Mouse (Mus musculus) midbrain, embryonic 16.5 days (tissue): ENCODE results near the gene Ldhc. TPM values are rescaled to one million over a fixed set of nuclear protein-coding genes. Genes with fewer than 3 reads are reported as not detected.

ENCODE experiments used
- ATAC-seq: fragments of 200-750 bp; cut with Nextera tagmentation; 2 replicates; pipeline ENCODE4 v1.8.0; 2017; ENCODE audit warnings: moderate TSS enrichment
- H3K27ac ChIP-seq: fragments of 300-500 bp; sonication (generic); 2 replicates; pipeline ENCODE4 v1.5.1; 2014; ENCODE audit warnings: mild to moderate bottlenecking, low read length, mixed read lengths
- H3K27me3 ChIP-seq: fragments of 300-500 bp; sonication (generic); 2 replicates; pipeline ENCODE4 v1.6.1; 2014; ENCODE audit warnings: low read depth, low read length, mixed read lengths; ENCODE audit not compliant: control insufficient read depth, insufficient read depth
- H3K36me3 ChIP-seq: fragments of 300-500 bp; sonication (generic); 2 replicates; pipeline ENCODE4 v1.6.1; 2014; ENCODE audit warnings: mild to moderate bottlenecking, low read length, moderate library complexity, mixed read lengths; ENCODE audit not compliant: control insufficient read depth, insufficient read depth
- H3K4me1 ChIP-seq: fragments of 300-500 bp; sonication (generic); 2 replicates; pipeline ENCODE4 v1.6.1; 2014; ENCODE audit warnings: mild to moderate bottlenecking, low read length, mixed read lengths; ENCODE audit not compliant: control insufficient read depth, insufficient read depth
- H3K4me2 ChIP-seq: fragments of 300-500 bp; sonication (generic); 2 replicates; pipeline ENCODE4 v1.6.1; 2014; ENCODE audit warnings: mild to moderate bottlenecking, low read length, mixed read lengths
- H3K4me3 ChIP-seq: fragments of 300-500 bp; sonication (generic); 2 replicates; pipeline ENCODE4 v1.5.1; 2014; ENCODE audit warnings: low read depth, mild to moderate bottlenecking, low read length, moderate library complexity, mixed read lengths
- H3K9ac ChIP-seq: fragments of 300-500 bp; sonication (generic); 2 replicates; pipeline ENCODE4 v1.6.1; 2014; ENCODE audit warnings: low read depth, low read length, mixed read lengths
- H3K9me3 ChIP-seq: fragments of 300-500 bp; sonication (generic); replicated peaks from 2 replicates; pipeline ENCODE4 v1.6.1; 2014; ENCODE audit warnings: mild to moderate bottlenecking, low read length, mixed read lengths; ENCODE audit not compliant: control insufficient read depth, poor library complexity, severe bottlenecking
- WGBS: fragments of 180-500 bp; shearing (Covaris S2); extraction: QIAGEN DNeasy Blood & Tissue Kit; methylation state at CpG from one replicate; pipeline ENCODE4 v1.1.7; 2014; 5-methylcytosine and 5-hydroxymethylcytosine counted together
- polyA plus RNA-seq: library from polyadenylated mRNA; unstranded; fragments of >200 nt; fragmentation: Nextera tagmentation; extraction: Ambion mirVana; gene quantifications from 2 replicates; pipeline ENCODE4 v1.2.1, GENCODE M21; 2015

The Ldhc gene
- polyA plus RNA-seq, 1 experiment from 2014 or later: 0.33 TPM

- Histone ChIP-seq H3K27me3 (no peaks in the 10 kb centered on the region), H3K4me2 (no peak overlapping the region), H3K9me3 (no peaks in the 10 kb centered on the region), H3K4me1 (peaks cover 11% of the 10 kb centered on the region), H3K36me3 (no peaks in the 10 kb centered on the region), H3K27ac (no peak overlapping the region), H3K9ac (no peak overlapping the region), H3K4me3 (no peak overlapping the region)
- ATAC-seq: no peak
- WGBS: 76% methylated on average over 5 of the region's 5 CpGs
Measured at GRCm38 (mm10) chr7:46839861-46840260, 21.1 kb upstream of the Ldhc start.

- Histone ChIP-seq H3K27me3 (no peaks in the 10 kb centered on the region), H3K4me3 (no peak overlapping the region), H3K36me3 (no peaks in the 10 kb centered on the region), H3K9ac (no peak overlapping the region), H3K4me1 (peaks cover 15% of the 10 kb centered on the region), H3K27ac (no peak overlapping the region), H3K9me3 (no peaks in the 10 kb centered on the region), H3K4me2 (no peak overlapping the region)
- 48% methylated on average over 4 of the region's 4 CpGs for WGBS
- ATAC-seq: no peak
Measured at GRCm38 (mm10) chr7:46840326-46840725, 20.7 kb upstream of the Ldhc start.

GRCm38 (mm10) chr7:46840787-46841525 is 20.0 kb upstream of the Ldhc start, which contains the start of gene Ldha:
TSS of gene Ldha (plus strand) at chr7:46841475.
- Histone ChIP-seq H3K4me3 (no peak within 1 kb of the TSS), H3K9ac (no peak within 1 kb of the TSS), H3K9me3 (no peaks in the 10 kb centered on the region), H3K27me3 (no peaks in the 10 kb centered on the region), H3K4me1 (peaks cover 15% of the 10 kb centered on the region), H3K27ac (no peak within 1 kb of the TSS), H3K4me2 (no peak within 1 kb of the TSS), H3K36me3 (no peaks in the 10 kb centered on the region)
- 36% methylated on average over 6 of the region's 6 CpGs for WGBS
- ATAC-seq: no peak

GRCm38 (mm10) chr7:46842278-46842677 is 18.7 kb upstream of the Ldhc start:
- Histone ChIP-seq H3K36me3 (no peaks in the 10 kb centered on the region), H3K27ac (no peak overlapping the region), H3K4me1 (peaks cover 16% of the 10 kb centered on the region), H3K4me3 (no peak overlapping the region), H3K4me2 (no peak overlapping the region), H3K9ac (no peak overlapping the region), H3K9me3 (no peaks in the 10 kb centered on the region), H3K27me3 (no peaks in the 10 kb centered on the region)
- WGBS: 34% methylated on average over 5 of the region's 5 CpGs
- ATAC-seq: no peak

GRCm38 (mm10) chr7:46843576-46843975 is 17.4 kb upstream of the Ldhc start:
- Histone ChIP-seq H3K36me3 (0 out of 2 replicates have a peak, but pooled peaks cover 2% of the 10 kb centered on the region), H3K9ac (no peak overlapping the region), H3K4me1 (peaks cover 13% of the 10 kb centered on the region), H3K9me3 (no peaks in the 10 kb centered on the region), H3K4me3 (no peak overlapping the region), H3K4me2 (no peak overlapping the region), H3K27me3 (no peaks in the 10 kb centered on the region), H3K27ac (no peak overlapping the region)
- 90% methylated on average over 4 of the region's 4 CpGs for WGBS
- ATAC-seq: no peak

GRCm38 (mm10) chr7:46845211-46845977 is 15.6 kb upstream of the Ldhc start:
- H3K4me1 ChIP-seq: peaks cover 8% of the 10 kb centered on the region
- peak overlapping the region; percentile 58 for H3K4me2 ChIP-seq
- peak; percentile 90 for ATAC-seq

GRCm38 (mm10) chr7:46845978-46846485 is 15.0 kb upstream of the Ldhc start:
- ATAC-seq: peak; percentile 59
- peaks cover 13% of the 10 kb centered on the region for H3K36me3 ChIP-seq
- no peaks in the 10 kb centered on the region for H3K9me3 ChIP-seq
- peak overlapping the region; percentile 74 for H3K9ac ChIP-seq
- H3K4me3 ChIP-seq: peak overlapping the region; percentile 61
- H3K4me1 ChIP-seq: peaks cover 8% of the 10 kb centered on the region
- H3K27me3 ChIP-seq: no peaks in the 10 kb centered on the region
- peak overlapping the region; percentile 58 for H3K4me2 ChIP-seq
- under 1% methylated on average over 36 of the region's 36 CpGs for WGBS
- peak overlapping the region; percentile 83 for H3K27ac ChIP-seq

More at GRCm38 (mm10) chr7:46845211-46845977, 15.6 kb upstream of the Ldhc start:
- Histone ChIP-seq H3K27ac (peak overlapping the region; percentile 83), H3K9ac (peak overlapping the region; percentile 74), H3K4me3 (peak overlapping the region; percentile 61), H3K9me3 (no peaks in the 10 kb centered on the region), H3K36me3 (peaks cover 11% of the 10 kb centered on the region; the same call in 1 of the 2 replicates), H3K27me3 (no peaks in the 10 kb centered on the region)
- WGBS: under 1% methylated on average over 50 of the region's 51 CpGs

- peaks cover 8% of the 10 kb centered on the region for H3K4me1 ChIP-seq
- no peaks in the 10 kb centered on the region for H3K9me3 ChIP-seq
- peak; percentile 53 for ATAC-seq
- peak overlapping the region; percentile 61 for H3K4me3 ChIP-seq
- peak overlapping the region; percentile 74 for H3K9ac ChIP-seq
- H3K27ac ChIP-seq: peak overlapping the region; percentile 83
- no peaks in the 10 kb centered on the region for H3K27me3 ChIP-seq
- peaks cover 18% of the 10 kb centered on the region for H3K36me3 ChIP-seq
- H3K4me2 ChIP-seq: peak overlapping the region; percentile 58
- WGBS: 2% methylated on average over 28 of the region's 28 CpGs
Measured at GRCm38 (mm10) chr7:46846486-46847244, 14.3 kb upstream of the Ldhc start.
